Mouse (Mus musculus): ENCODE measurements around the gene Rnf41.

Rnf41 gene

DNA sequence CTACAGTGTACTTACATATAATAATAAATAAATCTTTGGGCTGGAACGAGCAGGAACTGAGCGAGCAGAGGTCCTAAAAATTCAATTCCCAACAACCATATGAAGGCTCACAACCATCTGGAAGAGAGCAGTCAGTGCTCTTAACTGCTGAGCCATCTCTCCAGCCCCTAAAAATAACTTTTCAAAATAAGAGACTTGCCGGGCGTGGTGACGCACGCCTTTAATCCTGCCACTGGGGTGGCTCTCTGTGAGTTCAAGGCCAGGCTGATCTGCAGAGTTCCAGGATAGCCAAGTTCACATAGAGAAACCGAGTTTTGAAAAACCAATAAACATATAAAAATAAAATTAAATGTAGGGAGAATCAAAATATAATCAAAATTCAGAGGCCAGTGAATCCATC lies 74.9 kb downstream of the Rnf41 start:
- DNase-seq (ENCODE audit: low spot score in 2 of 2): no peak

GRCm38 (mm10) chr10:128487861-128488712 lies 76.6 kb downstream of the Rnf41 start:
- no peak for DNase-seq (ENCODE audit: low spot score in 2 of 2)

GRCm38 (mm10) chr10:128488776-128489175 lies 77.3 kb downstream of the Rnf41 start:
- no peak for DNase-seq (ENCODE audit: low spot score in 2 of 2)

GRCm38 (mm10) chr10:128489380-128489779 lies 77.9 kb downstream of the Rnf41 start:
- DNase-seq (ENCODE audit: low spot score in 2 of 2): no peak

- DNase-seq (ENCODE audit: low spot score in 2 of 2): no peak
Measured at GRCm38 (mm10) chr10:128489785-128490184, 78.3 kb downstream of the Rnf41 start.

DNA sequence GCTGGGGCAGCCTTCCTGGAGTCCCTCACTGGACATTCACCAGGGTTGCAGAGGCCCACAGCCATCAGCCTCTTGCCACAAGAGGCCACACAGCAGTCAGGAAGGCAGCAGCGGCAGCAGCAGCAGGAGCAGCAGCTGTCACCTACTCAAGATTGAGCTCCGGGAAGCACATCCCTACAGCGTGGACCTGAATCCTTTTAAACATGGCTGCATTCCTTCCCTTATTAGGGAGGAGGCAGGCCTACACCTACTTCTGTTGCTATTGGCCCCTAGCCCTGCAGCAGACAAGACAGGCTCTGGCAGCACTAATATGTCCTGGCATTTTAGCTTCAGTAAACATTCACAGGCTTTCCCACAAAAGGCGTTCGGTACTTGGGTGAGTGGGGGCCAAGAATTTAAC lies 78.8 kb downstream of the Rnf41 start:
- peak in 1 of 2 experiments; percentile 33 for DNase-seq (ENCODE audit: low spot score in 2 of 2)

GRCm38 (mm10) chr10:128490912-128491311 lies 79.5 kb downstream of the Rnf41 start:
- no peak for DNase-seq (ENCODE audit: low spot score in 2 of 2)

Measured in right cerebral cortex, adult 2 months (tissue).